Mouse (Mus musculus) liver, postnatal 0 days (tissue): ENCODE measurements around the gene Fndc3a. TPM values are rescaled to one million over a fixed set of nuclear protein-coding genes. Genes with fewer than 3 reads are reported as not detected.

Experiments
- ATAC-seq: fragments of 200-750 bp; cut with Nextera tagmentation; 2 replicates; pipeline ENCODE4 v1.8.0; 2017; ENCODE audit warnings: mild to moderate bottlenecking, moderate library complexity
- DNase-seq: peaks from one replicate; pipeline ENCODE4 v3.0.0-alpha.2; 2016
- H3K27ac ChIP-seq: fragments of 300-500 bp; sonication (generic); 2 replicates; pipeline ENCODE4 v1.5.1; 2014; ENCODE audit warnings: antibody characterized with exemption, moderate library complexity, mild to moderate bottlenecking, low read depth
- H3K27me3 ChIP-seq: fragments of 300-500 bp; sonication (generic); 2 replicates; pipeline ENCODE4 v1.6.1; 2014; ENCODE audit warnings: low read length, control low read depth, mixed read lengths; ENCODE audit not compliant: insufficient read depth
- H3K36me3 ChIP-seq: fragments of 300-500 bp; sonication (generic); replicated peaks from 2 replicates; pipeline ENCODE4 v1.6.1; 2014; ENCODE audit warnings: mild to moderate bottlenecking, control low read depth, low read length, moderate library complexity, mixed read lengths; ENCODE audit not compliant: insufficient read depth
- H3K4me1 ChIP-seq: fragments of 300-500 bp; sonication (generic); 2 replicates; pipeline ENCODE4 v1.6.1; 2014; ENCODE audit warnings: antibody characterized with exemption, mild to moderate bottlenecking, control low read depth; ENCODE audit not compliant: insufficient read depth
- H3K4me2 ChIP-seq: fragments of 300-500 bp; sonication (generic); 2 replicates; pipeline ENCODE4 v1.6.1; 2014; ENCODE audit warnings: low read depth, mild to moderate bottlenecking, low read length, moderate library complexity, mixed read lengths
- H3K4me3 ChIP-seq: fragments of 300-500 bp; sonication (generic); 2 replicates; pipeline ENCODE4 v1.5.1; 2014; ENCODE audit warnings: low read depth, low read length
- H3K9ac ChIP-seq: fragments of 300-500 bp; sonication (generic); replicated peaks from 2 replicates; pipeline ENCODE4 v1.6.1; 2014; ENCODE audit warnings: mild to moderate bottlenecking, moderate library complexity
- H3K9me3 ChIP-seq: fragments of 300-500 bp; sonication (generic); 2 replicates; pipeline ENCODE4 v1.6.1; 2016; ENCODE audit warnings: mild to moderate bottlenecking, control low read depth, low read length, mixed read lengths
- CTCF ChIP-seq: sonication (generic); IDR thresholded peaks from 2 replicates; pipeline ENCODE4 v1.5.1; 2016; ENCODE audit warnings: antibody characterized with exemption, low read depth
- EP300 ChIP-seq: IDR thresholded peaks from 2 replicates; pipeline ENCODE4 v1.6.1; 2016; ENCODE audit warnings: antibody characterized with exemption, low read depth, mild to moderate bottlenecking
- WGBS: fragments of 180-500 bp; shearing (Covaris S2); extraction: QIAGEN DNeasy Blood & Tissue Kit; methylation state at CpG from one replicate; pipeline ENCODE4 v1.1.7; 2014; ENCODE audit not compliant: insufficient replicate concordance; 5-methylcytosine and 5-hydroxymethylcytosine counted together
- polyA plus RNA-seq: library from polyadenylated mRNA; unstranded; fragments of >200 nt; fragmentation: Nextera tagmentation; extraction: Ambion mirVana; gene quantifications from 2 replicates; pipeline ENCODE4 v1.2.1, GENCODE M21; 2015

Fndc3a gene
- polyA plus RNA-seq, 1 experiment from 2014 or later, result 11.9 TPM

- peak; percentile 44 for DNase-seq
- H3K9me3 ChIP-seq, result no peaks in the 10 kb centered on the region
Measured at GRCm38 (mm10) chr14:72516376-72516775, 193.4 kb downstream of the Fndc3a start.

GRCm38 (mm10) chr14:72506723-72507420, 202.9 kb downstream of the Fndc3a start:
- Histone ChIP-seq H3K9ac (no peak overlapping the region), H3K4me3 (peak overlapping the region; percentile 19; the same call in 1 of the 2 replicates), H3K4me2 (peak overlapping the region; percentile 46), H3K9me3 (no peaks in the 10 kb centered on the region), H3K4me1 (no peaks in the 10 kb centered on the region), H3K36me3 (no peaks in the 10 kb centered on the region), H3K27me3 (no peaks in the 10 kb centered on the region), H3K27ac (no peak overlapping the region)
- DNase-seq (no peak), ATAC-seq (no peak)
- TF ChIP-seq EP300 (no peak), CTCF (no peak)
- 22% methylated on average over 11 of the region's 11 CpGs for WGBS

More at GRCm38 (mm10) chr14:72516376-72516775, 193.4 kb downstream of the Fndc3a start:
- no peak for ATAC-seq
- H3K9ac ChIP-seq, result no peak overlapping the region
- no peaks in the 10 kb centered on the region for H3K27me3 ChIP-seq
- no peak overlapping the region for H3K27ac ChIP-seq
- 26% methylated on average over 5 of the region's 5 CpGs for WGBS
- H3K4me3 ChIP-seq, result no peak overlapping the region
- H3K4me1 ChIP-seq, result no peaks in the 10 kb centered on the region
- H3K36me3 ChIP-seq, result no peaks in the 10 kb centered on the region
- TF ChIP-seq EP300, result no peak
- peak; percentile 76 for TF ChIP-seq CTCF
- H3K4me2 ChIP-seq, result no peak overlapping the region

GRCm38 (mm10) chr14:72506018-72506722, 203.6 kb downstream of the Fndc3a start:
- TF ChIP-seq CTCF, result no peak
- TF ChIP-seq EP300, result no peak
- peak overlapping the region; percentile 46 for H3K4me2 ChIP-seq
- no peaks in the 10 kb centered on the region for H3K9me3 ChIP-seq
- no peak overlapping the region for H3K27ac ChIP-seq
- H3K27me3 ChIP-seq, result no peaks in the 10 kb centered on the region
- H3K36me3 ChIP-seq, result no peaks in the 10 kb centered on the region
- ATAC-seq (no peak), DNase-seq (no peak)
- H3K4me3 ChIP-seq, result peak overlapping the region; percentile 19; the same call in 1 of the 2 replicates
- no peaks in the 10 kb centered on the region for H3K4me1 ChIP-seq
- H3K9ac ChIP-seq, result no peak overlapping the region
- WGBS, result 20% methylated on average over 12 of the region's 12 CpGs

- Histone ChIP-seq H3K9me3 (no peaks in the 10 kb centered on the region), H3K4me3 (no peak overlapping the region), H3K27ac (no peak overlapping the region), H3K36me3 (no peaks in the 10 kb centered on the region), H3K9ac (no peak overlapping the region), H3K4me1 (no peaks in the 10 kb centered on the region), H3K27me3 (no peaks in the 10 kb centered on the region), H3K4me2 (no peak overlapping the region)
- ATAC-seq (no peak), DNase-seq (no peak)
- peak; percentile 38; the same call in 1 of the 2 replicates for TF ChIP-seq CTCF
- no peak for TF ChIP-seq EP300
- WGBS, result 85% methylated on average over 1 of the region's 1 CpGs
Measured at GRCm38 (mm10) chr14:72504985-72505384, 204.8 kb downstream of the Fndc3a start.

GRCm38 (mm10) chr14:72503241-72503640, 206.6 kb downstream of the Fndc3a start:
- Histone ChIP-seq H3K4me2 (no peak overlapping the region), H3K36me3 (no peaks in the 10 kb centered on the region), H3K4me1 (no peaks in the 10 kb centered on the region), H3K27ac (no peak overlapping the region), H3K9ac (no peak overlapping the region), H3K27me3 (no peaks in the 10 kb centered on the region), H3K4me3 (no peak overlapping the region), H3K9me3 (no peaks in the 10 kb centered on the region)
- ATAC-seq (no peak), DNase-seq (no peak)
- no peak for TF ChIP-seq EP300
- TF ChIP-seq CTCF, result no peak
- WGBS, result 46% methylated on average over 6 of the region's 6 CpGs

GRCm38 (mm10) chr14:72493775-72494174, 216.0 kb downstream of the Fndc3a start:
- Histone ChIP-seq H3K36me3 (no peaks in the 10 kb centered on the region), H3K27ac (no peak overlapping the region), H3K4me2 (no peak overlapping the region), H3K4me3 (no peak overlapping the region), H3K4me1 (no peaks in the 10 kb centered on the region), H3K9me3 (no peaks in the 10 kb centered on the region), H3K9ac (no peak overlapping the region), H3K27me3 (no peaks in the 10 kb centered on the region)
- 69% methylated on average over 1 of the region's 1 CpGs for WGBS
- no peak for DNase-seq
- no peak for ATAC-seq
- no peak for TF ChIP-seq EP300
- TF ChIP-seq CTCF, result no peak
